Mouse (Mus musculus) left cerebral cortex, adult 11 months (tissue): ENCODE results near the gene Med27.

Experiments used
- DNase-seq: peaks from one replicate; pipeline ENCODE4 v3.0.0; 2022; ENCODE audit warnings: low spot score

Gene Med27

DNA sequence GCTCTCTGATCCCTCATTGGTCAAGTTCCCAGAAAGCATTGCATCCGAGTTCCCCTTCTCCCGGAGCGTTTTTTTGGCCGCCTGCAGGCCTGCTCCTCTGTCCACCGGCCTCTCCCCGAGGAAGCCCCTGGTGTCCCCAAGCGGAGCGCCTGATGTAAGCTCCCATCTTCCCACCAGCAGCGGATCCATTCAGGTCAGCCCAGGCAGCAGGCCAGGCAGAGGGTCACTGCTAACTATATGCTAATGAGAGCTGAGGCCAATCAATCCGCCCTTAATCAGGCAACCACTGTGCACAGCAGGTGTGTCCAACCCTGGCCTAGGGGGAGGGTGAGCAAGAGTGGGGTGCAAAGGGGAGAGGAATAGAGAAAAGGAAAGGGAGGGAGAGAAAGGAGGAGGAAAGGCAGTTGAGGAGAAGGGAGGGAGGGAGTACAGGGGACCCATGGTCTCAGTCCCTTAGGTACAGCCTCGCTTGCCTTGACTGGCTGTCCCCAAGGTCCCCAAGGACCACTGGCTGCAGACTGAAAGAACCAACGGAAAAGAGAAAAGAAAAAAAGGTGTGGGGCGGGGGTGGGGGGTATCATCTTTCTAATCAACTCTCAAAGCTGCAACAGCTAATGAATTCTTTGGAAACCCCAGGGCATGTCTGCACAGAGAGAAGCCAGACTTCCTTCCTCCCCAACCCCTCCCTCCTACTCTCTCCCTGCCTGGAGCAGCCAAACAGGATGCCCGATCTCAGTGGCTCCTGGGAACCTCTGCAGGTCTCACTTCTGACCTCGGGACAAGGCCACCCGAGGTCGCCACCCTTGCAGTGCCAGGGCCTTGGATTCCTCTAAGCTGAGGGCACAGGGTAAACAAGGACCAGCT lies 219.2 kb downstream of the Med27 start:
- DNase-seq, result no peak

DNA sequence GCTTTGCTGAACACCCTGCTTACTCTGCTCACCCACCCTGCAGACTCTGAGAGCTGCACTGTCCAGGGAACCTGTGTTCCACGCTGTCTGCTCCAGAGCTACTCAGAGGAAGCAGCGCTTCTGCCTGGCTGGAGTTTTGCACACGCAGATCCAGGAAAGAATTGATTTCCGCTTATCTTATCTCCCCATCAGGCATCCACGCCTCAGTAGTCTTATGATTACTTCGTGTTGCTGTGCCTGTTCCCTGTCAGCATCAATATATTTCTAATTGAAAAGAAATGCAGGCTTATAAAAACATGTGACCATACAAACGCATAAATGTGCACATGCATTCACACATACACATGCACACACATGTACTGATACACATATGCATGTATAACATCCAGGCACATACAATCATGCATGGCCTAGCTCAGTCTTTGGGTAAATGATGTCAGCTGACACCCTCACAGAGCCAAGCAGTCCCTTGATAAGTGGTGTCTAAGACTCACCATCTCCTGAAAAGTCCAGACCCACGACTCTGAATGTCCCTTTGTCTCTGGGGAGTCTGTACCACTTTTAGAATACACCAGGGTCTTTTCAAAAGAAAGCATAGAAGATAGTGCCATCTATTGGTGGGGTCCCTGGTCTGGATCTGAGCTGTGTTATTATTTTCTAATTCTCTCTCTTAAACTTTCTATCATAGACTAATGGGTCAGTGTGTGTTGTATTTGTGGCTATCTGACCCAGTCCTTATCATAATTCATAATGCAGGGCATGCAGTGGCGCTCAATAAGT lies 225.5 kb downstream of the Med27 start:
- DNase-seq, result no peak

DNA sequence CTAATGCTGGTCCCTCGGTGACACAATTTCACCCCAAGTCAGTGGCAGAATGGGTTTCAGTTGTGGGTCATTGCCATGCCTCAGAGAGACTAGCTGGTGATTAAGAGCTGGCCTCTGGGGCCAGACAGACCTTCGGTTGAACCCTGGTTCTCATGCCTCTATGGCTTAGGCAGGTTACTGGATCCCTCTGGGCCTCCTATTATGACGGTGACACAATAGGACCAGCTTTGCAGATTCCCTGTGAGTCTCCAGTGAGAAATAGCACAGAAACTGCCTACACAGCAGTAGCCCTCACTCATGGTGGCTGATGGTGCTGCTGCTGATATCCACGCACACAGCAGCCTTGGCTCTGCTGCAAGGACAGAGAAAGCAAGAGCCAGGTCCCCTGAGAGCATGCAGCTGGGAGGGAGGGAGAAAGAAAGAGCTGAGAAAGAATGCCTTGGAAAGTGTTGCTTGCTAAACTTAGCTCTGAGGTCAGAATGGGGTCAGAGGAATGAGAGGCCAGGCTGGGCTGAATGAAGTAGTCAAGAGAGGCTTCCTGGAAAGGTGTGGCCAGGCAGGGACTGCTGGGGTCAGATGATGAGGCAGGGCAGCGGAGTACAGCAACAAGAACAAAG lies 226.3 kb downstream of the Med27 start:
- DNase-seq, result no peak

DNA sequence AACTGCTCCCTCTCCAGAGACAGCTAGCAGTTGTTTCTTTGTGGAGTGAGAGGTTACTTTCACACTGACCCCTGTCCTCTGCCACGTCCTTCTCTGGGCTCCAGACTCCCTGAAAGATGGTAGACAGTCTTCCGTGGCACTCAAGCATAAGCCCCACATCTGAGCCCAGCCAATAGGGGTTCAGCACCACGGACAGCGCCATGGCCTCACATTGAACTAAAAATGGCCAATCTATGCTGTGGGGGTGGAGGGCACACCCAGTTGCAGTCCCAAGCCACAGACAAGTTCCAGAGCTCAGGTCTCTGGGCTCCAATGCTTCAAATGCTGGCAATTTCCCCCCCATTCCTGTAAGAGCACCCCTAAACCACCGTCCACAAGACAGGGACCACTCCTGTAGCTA lies 227.0 kb downstream of the Med27 start:
- DNase-seq, result no peak

DNA sequence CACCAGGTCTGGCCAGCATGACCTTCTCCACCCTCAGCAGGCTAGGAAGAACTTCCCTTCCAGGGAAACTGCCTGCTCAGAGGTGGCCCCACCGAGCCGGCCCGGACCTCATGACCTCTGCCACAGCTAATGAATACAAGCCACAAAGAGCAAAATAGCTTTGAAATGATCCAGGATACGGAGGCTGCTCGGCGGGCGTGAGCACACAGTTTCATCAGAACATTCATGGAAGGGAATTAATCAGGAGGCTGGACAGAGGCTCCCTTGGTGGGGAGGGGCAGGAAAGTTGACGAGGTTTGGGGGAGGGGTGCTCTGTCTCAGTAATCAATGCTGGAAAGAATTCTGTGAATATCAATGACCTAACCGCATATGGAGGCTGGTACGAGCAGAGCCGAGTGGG lies 227.6 kb downstream of the Med27 start:
- no peak for DNase-seq
